Mouse (Mus musculus) embryonic facial prominence, embryonic 10.5 days (tissue): ENCODE data around the gene Utrn. TPM values are rescaled to one million over a fixed set of nuclear protein-coding genes. Genes with fewer than 3 reads are reported as not detected.

ENCODE experiments used
- DNase-seq: peaks from one replicate; pipeline ENCODE4 v3.0.0-alpha.2; 2017; ENCODE audit warnings: low spot score
- H3K27ac ChIP-seq: fragments of 300-500 bp; sonication (generic); replicated peaks from 2 replicates; pipeline ENCODE4 v1.5.1; 2016; ENCODE audit warnings: mild to moderate bottlenecking
- H3K27me3 ChIP-seq: fragments of 300-500 bp; sonication (generic); replicated peaks from 2 replicates; pipeline ENCODE4 v1.6.1; 2016; ENCODE audit warnings: low read depth, mild to moderate bottlenecking; ENCODE audit not compliant: poor library complexity, severe bottlenecking
- H3K36me3 ChIP-seq: fragments of 300-500 bp; sonication (generic); replicated peaks from 2 replicates; pipeline ENCODE4 v1.6.1; 2016; ENCODE audit warnings: mild to moderate bottlenecking, moderate library complexity
- H3K4me1 ChIP-seq: fragments of 300-500 bp; sonication (generic); 2 replicates; pipeline ENCODE4 v1.6.1; 2016
- H3K4me3 ChIP-seq: fragments of 300-500 bp; sonication (generic); 2 replicates; pipeline ENCODE4 v1.5.1; 2016; ENCODE audit warnings: mild to moderate bottlenecking, moderate library complexity
- H3K9me3 ChIP-seq: fragments of 300-500 bp; sonication (generic); 2 replicates; pipeline ENCODE4 v1.6.1; 2016; ENCODE audit warnings: mild to moderate bottlenecking
- WGBS: fragments of 180-500 bp; shearing (Covaris S2); methylation state at CpG from one replicate; pipeline ENCODE4 v1.1.7; 2016; 5-methylcytosine and 5-hydroxymethylcytosine counted together
- polyA plus RNA-seq: library from polyadenylated mRNA; unstranded; fragments of >200 nt; fragmentation: Nextera tagmentation; extraction: Ambion mirVana; gene quantifications from 2 replicates; pipeline ENCODE4 v1.2.1, GENCODE M21; 2016

Utrn gene
- polyA plus RNA-seq, 1 experiment from 2014 or later, result 63.8 TPM

DNA sequence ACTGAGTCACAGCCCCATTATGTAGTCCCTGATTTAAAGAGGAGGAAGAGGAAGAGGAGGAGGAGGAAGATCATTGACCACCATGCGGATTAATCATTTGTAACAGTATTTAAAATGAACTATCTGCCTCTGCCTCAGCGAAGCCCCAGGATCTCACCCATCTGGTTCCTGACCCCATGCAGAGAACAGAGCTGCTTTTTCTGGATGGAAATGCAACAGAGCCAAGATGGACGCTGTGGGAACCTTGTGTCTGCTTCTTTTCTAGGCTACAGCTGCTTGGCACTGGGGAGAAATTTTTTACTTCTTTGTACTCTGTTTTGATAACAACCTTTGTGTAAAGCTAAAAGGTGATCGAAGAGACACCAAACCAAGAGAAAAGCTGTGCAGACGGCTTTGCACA lies 137.7 kb downstream of the Utrn start:
- no peak overlapping the region for H3K4me3 ChIP-seq
- DNase-seq, result no peak
- no peak overlapping the region for H3K27ac ChIP-seq
- H3K36me3 ChIP-seq, result peaks cover 64% of the 10 kb centered on the region
- no peaks in the 10 kb centered on the region for H3K27me3 ChIP-seq
- peaks cover 5% of the 10 kb centered on the region for H3K4me1 ChIP-seq
- 0 out of 2 replicates have a peak, but pooled peaks cover 5% of the 10 kb centered on the region for H3K9me3 ChIP-seq
- 78% methylated on average over 5 of the region's 5 CpGs for WGBS

DNA sequence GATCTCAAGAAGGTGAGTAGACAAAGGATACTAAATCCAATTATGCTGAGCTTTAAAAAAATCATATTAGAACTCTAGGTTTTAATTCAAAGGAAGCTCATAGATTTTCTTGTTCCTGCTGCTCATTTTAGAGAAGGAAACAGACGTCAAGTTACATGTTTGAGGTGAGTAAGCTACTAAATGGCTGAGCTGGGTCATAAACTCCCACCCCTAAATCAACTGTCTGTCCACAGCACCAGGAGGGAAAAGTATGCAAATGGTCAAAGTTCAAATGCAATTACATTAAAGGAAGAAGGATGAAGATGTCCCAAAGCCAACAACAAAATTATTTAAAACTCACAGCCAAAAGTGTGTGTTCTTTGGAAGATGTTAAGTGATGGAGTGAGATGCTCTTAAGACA lies 139.5 kb downstream of the Utrn start:
- Histone ChIP-seq H3K27me3 (no peaks in the 10 kb centered on the region), H3K4me3 (no peak overlapping the region), H3K36me3 (peaks cover 60% of the 10 kb centered on the region), H3K9me3 (0 out of 2 replicates have a peak, but pooled peaks cover 1% of the 10 kb centered on the region), H3K27ac (no peak overlapping the region), H3K4me1 (peaks cover 15% of the 10 kb centered on the region)
- DNase-seq, result no peak
- 52% methylated on average over 1 of the region's 1 CpGs for WGBS

DNA sequence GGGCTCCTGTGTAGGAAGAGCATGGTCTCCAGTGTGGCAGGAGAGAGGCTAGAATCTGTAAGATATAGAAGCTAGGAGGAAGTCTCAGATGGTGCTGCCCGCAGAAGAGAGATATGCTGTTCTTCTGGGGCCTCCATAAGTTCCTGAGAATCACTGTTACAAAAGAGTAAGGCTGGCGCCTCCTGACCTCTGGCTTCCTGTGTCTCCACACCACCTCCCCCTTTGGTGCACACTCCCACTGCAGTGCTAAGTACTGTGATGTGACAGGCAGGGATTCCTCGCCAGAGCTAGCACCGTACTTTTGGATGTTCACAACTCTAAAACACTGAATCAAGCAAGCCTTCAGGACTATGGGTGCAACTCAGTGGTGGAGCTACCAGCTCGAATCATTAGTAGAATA lies 140.1 kb downstream of the Utrn start:
- Histone ChIP-seq H3K9me3 (no peaks in the 10 kb centered on the region), H3K4me1 (peaks cover 18% of the 10 kb centered on the region), H3K4me3 (no peak overlapping the region), H3K36me3 (peaks cover 58% of the 10 kb centered on the region), H3K27ac (no peak overlapping the region), H3K27me3 (no peaks in the 10 kb centered on the region)
- DNase-seq, result no peak
- 77% methylated on average over 5 of the region's 5 CpGs for WGBS

DNA sequence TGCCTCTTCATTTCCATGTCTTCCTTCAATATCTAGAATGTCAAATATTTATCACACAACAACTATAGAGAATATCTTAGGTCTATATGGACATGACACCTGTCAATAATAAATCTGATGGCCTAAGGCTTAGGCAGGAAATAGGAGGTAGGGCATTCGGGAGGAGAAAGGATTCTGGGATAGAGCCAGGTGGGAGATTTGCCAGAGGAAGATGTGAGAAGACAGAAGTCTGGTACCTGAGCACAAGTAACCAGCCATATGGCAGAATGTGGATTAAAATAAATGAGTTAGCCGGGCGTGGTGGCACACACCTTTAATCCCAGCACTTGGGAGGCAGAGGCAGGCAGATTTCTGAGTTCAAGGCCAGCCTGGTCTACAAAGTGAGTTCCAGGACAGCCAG lies 141.3 kb downstream of the Utrn start:
- Histone ChIP-seq H3K27ac (no peak overlapping the region), H3K4me3 (no peak overlapping the region), H3K4me1 (peaks cover 18% of the 10 kb centered on the region), H3K27me3 (no peaks in the 10 kb centered on the region), H3K36me3 (peaks cover 53% of the 10 kb centered on the region), H3K9me3 (no peaks in the 10 kb centered on the region)
- WGBS, result 99% methylated on average over 3 of the region's 3 CpGs
- no peak for DNase-seq

DNA sequence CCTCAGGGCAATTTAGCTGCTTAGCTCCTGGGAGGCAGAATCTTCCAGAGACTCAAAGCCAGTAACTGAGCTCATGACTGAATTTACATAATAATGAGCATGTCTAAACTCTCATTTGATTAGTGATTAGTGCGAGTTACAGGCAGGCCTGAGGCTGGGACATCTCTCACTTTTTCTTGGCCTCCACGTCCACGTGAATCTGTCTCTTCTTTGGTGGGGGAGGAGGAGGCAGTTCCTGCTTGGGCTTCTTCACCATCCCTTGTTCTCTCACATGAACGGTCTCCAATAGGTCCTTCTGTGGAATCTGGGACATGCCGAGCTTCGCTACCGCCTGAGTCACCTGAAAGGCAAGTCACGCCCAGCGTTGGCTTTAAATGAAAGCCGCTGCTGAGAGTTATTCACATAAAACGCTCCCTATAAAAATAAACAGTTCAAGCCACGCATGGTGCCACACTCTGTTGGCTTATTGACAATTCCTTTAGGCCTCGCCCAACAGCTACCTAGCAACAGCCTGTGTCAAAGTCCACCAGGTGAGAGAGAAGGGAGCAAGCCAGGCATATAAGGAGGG lies 143.0 kb downstream of the Utrn start:
- WGBS, result 56% methylated on average over 13 of the region's 13 CpGs
- Histone ChIP-seq H3K27me3 (no peaks in the 10 kb centered on the region), H3K36me3 (peaks cover 60% of the 10 kb centered on the region), H3K4me1 (peaks cover 18% of the 10 kb centered on the region), H3K9me3 (no peaks in the 10 kb centered on the region), H3K27ac (no peak overlapping the region), H3K4me3 (no peak overlapping the region)
- DNase-seq, result no peak

DNA sequence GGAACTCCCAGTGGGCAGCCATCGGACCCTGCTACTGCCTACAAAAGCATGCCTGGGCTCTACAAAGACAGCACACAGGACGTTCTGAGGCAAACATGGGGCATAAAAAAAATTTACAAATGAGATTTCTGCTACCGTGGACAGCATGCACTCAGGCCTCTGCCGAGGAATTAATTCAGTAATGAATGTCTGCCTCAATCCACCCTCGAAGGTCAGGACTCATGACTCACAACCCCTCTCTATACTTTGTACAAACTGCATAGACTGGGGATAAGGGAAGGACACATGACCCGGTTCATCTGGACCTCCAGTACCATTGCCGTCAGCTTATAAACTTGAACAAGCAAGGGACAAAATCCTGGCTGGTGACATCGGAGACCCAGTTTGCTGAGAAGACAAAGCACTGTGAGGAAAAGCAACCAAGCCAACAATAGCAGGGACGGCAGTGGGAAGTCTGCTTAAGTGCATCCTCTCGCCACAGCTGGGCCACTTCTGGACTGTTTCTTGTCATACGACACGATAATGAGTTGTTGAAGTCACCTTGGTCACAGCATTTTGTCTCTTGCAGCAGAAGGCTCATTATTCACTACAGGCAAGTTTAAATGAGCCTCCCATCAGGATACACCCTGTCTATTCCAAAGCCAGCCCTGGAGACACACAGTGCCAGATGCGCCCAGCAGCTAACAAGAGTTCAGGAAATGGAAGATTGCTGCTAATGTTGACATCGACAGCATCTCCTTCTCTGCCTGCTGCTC lies 144.7 kb downstream of the Utrn start:
- H3K36me3 ChIP-seq, result peaks cover 66% of the 10 kb centered on the region
- H3K4me1 ChIP-seq, result peaks cover 14% of the 10 kb centered on the region
- H3K27me3 ChIP-seq, result no peaks in the 10 kb centered on the region
- H3K27ac ChIP-seq, result no peak overlapping the region; the same call in 1 of the 2 replicates
- H3K4me3 ChIP-seq, result no peak overlapping the region
- H3K9me3 ChIP-seq, result no peaks in the 10 kb centered on the region
- DNase-seq, result no peak
- WGBS, result 79% methylated on average over 14 of the region's 14 CpGs

DNA sequence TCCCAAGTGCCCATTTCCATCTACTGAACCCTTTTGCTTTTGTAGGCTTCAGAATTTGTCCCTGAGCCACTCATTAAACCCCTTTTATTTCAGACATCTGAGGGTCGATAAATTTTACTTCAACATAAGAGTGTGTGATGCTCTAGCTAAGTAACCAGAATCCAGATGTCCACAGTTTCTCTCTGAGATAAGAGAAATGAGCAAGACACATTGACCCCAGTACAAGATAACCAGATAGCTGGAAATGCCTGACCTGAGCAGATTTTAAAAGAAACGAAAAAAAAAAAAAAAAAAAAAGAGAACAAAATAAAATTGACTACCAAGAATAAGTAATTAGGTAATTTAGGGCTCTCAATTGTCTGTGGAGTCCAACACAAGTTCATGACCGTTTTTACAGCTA lies 145.9 kb downstream of the Utrn start:
- H3K36me3 ChIP-seq, result peaks cover 68% of the 10 kb centered on the region
- DNase-seq, result no peak
- no peaks in the 10 kb centered on the region for H3K9me3 ChIP-seq
- WGBS, result 71% methylated on average over 3 of the region's 3 CpGs
- H3K4me1 ChIP-seq, result peaks cover 14% of the 10 kb centered on the region
- H3K27ac ChIP-seq, result no peak overlapping the region
- H3K27me3 ChIP-seq, result no peaks in the 10 kb centered on the region
- H3K4me3 ChIP-seq, result no peak overlapping the region

DNA sequence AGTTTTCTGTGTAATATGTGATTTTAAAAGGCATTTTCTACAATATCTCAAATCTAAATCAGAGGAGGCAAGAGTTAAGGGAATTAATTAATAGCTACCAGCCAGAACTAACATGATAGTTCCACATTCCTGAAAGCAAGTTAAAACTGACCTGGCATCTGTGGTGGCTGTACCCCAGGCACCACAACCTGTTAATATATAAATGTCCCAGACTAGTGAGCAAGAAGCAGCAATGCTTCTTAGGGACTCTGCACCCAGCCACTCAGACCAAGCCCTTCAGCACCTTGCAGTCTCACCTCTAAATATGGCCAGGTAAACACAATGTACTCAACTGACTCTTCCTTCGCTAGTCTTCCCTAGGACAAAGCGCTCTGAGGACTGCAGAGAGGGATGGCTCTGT lies 147.1 kb downstream of the Utrn start:
- DNase-seq, result no peak
- Histone ChIP-seq H3K27me3 (no peaks in the 10 kb centered on the region), H3K9me3 (no peaks in the 10 kb centered on the region), H3K4me3 (no peak overlapping the region), H3K4me1 (peaks cover 14% of the 10 kb centered on the region), H3K27ac (no peak overlapping the region), H3K36me3 (peaks cover 69% of the 10 kb centered on the region)
- 79% methylated on average over 2 of the region's 2 CpGs for WGBS

DNA sequence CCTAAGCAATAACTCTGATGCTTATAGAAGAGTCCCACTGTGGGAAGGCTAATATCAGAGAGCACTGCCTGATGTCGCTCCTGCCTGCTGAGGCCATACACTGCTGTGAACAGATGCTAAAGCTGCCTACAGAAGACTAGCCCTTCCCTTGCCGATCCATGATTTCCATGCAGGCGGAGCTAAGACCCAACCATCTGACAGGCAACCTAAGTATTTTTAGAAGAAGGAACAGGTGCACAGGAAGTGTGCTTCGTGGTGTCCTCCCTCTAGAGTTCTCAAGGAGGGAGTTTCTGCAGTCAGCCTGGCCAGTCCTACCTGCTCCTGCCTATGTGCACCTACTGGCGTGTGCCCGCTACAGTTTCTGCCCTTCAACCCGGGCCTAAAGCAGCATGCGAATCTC lies 150.8 kb downstream of the Utrn start:
- WGBS, result 91% methylated on average over 8 of the region's 8 CpGs
- Histone ChIP-seq H3K36me3 (peaks cover 62% of the 10 kb centered on the region), H3K4me1 (no peaks in the 10 kb centered on the region), H3K27ac (no peak overlapping the region), H3K4me3 (no peak overlapping the region), H3K27me3 (no peaks in the 10 kb centered on the region), H3K9me3 (no peaks in the 10 kb centered on the region)
- no peak for DNase-seq

DNA sequence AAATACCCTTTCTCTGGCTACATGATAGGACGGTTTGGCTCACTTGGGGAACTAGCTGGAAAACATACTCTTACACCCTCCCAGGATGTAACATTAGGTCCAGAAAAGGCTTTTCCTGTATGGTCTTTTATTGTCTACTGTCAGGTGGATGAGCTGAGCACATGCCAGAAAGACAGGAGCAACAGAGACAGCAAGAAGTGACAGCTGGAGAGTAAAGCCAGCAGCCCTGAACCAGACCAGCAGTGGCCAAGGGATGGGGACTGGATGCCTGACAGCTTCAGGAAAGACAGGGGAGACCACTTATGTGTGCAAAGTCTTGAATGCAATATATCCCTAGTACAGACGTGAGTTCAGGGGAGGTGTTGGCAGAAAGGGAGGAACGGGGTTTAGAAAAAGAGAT lies 151.8 kb downstream of the Utrn start:
- no peaks in the 10 kb centered on the region for H3K9me3 ChIP-seq
- no peak for DNase-seq
- no peaks in the 10 kb centered on the region for H3K27me3 ChIP-seq
- H3K4me3 ChIP-seq, result no peak overlapping the region
- H3K27ac ChIP-seq, result no peak overlapping the region
- peaks cover 3% of the 10 kb centered on the region; the same call in 1 of the 2 replicates for H3K4me1 ChIP-seq
- WGBS, result 90% methylated on average over 3 of the region's 3 CpGs
- peaks cover 70% of the 10 kb centered on the region for H3K36me3 ChIP-seq

DNA sequence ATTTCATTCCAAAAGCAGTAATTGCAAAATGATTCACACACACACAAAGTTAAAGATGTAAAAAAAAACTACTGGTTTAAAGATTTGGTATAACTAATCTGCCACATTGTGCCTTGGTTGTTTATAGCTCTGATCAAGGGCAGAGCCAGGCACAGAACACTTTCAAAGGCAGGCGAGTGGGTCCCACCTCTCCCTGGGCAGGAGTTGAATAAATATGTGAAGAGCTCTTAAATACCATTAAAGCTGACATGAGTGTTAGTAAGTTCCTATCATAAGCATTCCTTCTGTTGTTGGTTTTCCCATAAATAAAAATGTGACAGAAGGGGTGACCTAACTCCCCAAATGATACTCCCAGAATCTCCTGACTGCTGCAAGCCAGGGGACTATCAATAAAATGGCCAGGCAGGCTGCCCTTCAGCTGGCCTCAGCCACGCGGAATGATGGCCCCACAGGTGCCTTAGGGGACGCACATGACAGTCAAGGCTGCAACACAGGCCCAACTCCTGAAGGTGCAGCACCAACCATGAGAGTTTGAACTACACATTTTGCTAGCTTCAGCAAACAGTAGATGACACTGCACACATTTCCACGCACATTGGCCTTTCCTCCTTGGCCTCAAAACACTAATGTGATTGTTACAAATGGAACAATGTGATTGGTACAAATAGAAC lies 152.4 kb downstream of the Utrn start:
- Histone ChIP-seq H3K27me3 (no peaks in the 10 kb centered on the region), H3K4me3 (no peak overlapping the region), H3K36me3 (peaks cover 72% of the 10 kb centered on the region), H3K4me1 (peaks cover 9% of the 10 kb centered on the region), H3K9me3 (no peaks in the 10 kb centered on the region), H3K27ac (no peak overlapping the region)
- WGBS, result 87% methylated on average over 5 of the region's 5 CpGs
- no peak for DNase-seq

DNA sequence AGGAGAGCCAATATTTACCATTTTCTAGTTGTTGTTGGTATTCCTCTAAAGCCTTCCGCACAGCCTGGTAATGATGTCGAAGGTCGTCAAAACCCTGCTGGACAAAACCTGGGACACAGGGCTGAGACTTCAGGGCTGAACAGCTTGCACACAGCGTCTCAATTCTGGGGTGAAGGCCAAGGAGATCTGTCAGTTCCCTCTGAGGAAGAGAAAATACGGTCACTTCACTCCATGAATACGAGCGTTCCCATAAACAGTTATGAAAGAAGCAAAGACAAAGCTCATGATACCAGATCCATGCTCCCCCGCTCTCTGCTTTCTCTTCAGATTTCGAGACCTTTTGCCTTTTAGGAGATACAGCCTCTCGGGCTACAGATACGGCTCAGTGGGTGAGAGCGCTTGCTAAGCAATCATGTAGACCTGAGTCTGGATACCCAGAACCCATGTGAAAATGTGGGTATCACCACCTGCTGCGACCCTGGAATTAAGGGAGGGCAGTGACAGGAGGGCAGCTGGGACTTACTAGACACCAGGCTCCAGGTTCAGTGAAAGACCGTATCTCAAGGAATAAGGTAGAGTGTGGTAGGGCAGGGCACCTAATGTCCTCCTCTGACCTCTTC lies 155.8 kb downstream of the Utrn start:
- no peaks in the 10 kb centered on the region for H3K9me3 ChIP-seq
- H3K36me3 ChIP-seq, result peaks cover 61% of the 10 kb centered on the region
- H3K27ac ChIP-seq, result no peak overlapping the region
- peaks cover 11% of the 10 kb centered on the region for H3K4me1 ChIP-seq
- 92% methylated on average over 14 of the region's 14 CpGs for WGBS
- H3K4me3 ChIP-seq, result no peak overlapping the region
- no peak for DNase-seq
- no peaks in the 10 kb centered on the region for H3K27me3 ChIP-seq
